Mouse (Mus musculus) adipocyte (in vitro differentiated cells): ENCODE results near the gene Chpf2.
A peak's percentile ranks its signal among the peaks of the same experiment; 100 is the strongest.

Source experiments
- DNase-seq: peaks from one replicate; pipeline ENCODE4 v3.0.0-alpha.2; 2016; ENCODE audit warnings: low spot score

Gene Chpf2

DNA sequence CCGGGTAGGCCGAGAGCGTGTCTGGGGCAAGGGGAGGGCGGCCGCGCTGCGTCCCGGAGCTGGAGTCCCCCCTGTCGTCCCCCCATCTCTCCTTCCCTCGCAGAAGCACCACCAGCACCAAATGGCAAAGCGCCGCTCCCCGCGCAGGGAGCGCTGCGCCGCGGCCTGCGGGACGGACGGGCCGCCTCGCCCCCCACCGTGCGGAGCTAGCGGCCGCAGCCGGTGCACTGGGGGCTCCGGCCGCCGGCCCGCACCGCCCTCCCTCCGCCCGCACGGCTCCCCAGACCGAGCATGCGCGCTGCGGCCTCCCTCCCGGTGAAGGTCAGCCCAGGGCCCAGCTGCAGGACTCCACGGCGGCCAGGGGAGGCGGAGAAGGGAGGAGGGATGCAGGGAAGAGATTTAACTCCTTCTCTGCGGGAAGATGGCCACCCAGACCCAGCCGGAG is 18.1 kb downstream of the Chpf2 start:
- peak; percentile 95 for DNase-seq

DNA sequence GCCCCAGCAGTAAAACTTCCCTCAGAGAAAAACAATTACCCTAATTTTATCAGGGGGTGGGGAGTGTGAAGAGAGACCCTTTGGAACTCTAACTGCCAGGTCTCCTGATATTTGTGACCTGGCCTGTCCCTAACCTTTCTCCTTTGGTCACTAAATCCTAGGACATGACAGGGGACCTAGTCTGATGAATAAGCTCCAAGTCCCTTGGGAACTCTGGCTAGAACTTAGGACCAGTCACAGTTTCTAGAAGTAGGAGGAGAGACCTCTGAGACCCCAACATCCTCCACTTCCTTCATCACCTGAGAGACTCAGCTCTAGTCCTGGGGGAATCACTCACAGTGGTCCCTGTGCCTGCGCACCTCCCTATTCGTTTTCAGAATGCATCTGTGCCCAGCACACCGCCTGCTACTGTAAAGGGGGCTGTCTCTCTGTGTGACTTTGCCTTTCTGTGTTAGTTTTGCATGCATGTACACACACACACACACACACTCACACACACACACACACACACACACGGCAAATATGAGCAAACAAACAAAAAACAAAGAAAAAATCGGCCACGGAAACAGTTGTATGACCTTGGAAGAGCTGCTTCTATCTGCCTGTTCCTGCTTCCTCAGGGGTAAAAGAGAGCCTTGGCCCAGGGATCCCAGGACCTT is 18.9 kb downstream of the Chpf2 start:
- no peak for DNase-seq

DNA sequence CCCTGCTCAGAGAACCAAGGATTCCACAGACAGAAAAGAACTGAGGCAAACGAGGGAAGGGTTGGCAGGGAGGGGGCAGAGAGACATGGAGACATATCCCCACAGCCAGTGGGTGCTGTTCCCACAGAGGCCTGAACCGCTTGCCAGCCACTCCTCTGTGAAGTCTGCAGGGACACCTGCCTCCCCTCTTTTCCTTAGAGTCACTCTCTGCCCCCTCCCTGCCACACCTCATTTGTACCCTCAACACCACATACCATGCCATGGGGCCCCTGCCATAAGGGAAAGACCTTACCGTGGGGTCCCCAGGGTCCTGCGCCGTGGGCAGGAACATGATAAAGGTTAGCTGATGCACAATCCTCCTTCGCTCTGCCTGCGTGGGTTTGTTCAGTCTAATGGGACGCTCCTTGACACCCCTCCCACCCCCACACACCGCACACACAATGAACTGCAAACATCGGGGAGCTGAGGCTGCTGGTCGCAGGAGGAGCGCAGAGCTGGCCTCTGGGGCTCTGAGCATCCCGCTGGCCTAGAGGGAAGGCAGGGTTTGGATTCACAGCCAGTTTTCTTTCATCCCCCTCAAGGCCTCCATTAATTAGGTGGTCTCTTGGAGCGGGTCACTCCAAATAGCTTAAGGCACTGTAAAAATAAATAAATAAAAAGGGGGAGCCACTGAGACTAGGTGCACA is 19.6 kb downstream of the Chpf2 start:
- no peak for DNase-seq

DNA sequence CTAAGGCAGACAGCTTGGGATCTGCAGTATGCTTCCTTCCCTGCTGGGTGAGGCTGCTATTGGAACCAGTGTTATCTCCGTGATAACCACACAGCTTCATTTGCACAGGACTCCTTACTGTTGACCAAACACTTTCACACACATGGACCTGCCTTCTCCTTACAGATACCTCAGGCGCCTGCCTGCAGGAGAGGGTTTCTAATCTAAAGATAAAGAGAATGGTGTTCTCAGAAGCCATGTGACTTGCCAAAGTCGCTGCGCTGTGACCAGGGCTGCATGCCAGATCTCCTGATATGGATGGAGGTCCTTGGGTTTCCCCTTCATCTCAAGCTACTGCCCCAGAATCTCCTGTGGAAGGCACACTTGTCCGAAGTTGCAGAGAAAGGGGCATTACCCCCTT is 22.8 kb downstream of the Chpf2 start:
- no peak for DNase-seq

DNA sequence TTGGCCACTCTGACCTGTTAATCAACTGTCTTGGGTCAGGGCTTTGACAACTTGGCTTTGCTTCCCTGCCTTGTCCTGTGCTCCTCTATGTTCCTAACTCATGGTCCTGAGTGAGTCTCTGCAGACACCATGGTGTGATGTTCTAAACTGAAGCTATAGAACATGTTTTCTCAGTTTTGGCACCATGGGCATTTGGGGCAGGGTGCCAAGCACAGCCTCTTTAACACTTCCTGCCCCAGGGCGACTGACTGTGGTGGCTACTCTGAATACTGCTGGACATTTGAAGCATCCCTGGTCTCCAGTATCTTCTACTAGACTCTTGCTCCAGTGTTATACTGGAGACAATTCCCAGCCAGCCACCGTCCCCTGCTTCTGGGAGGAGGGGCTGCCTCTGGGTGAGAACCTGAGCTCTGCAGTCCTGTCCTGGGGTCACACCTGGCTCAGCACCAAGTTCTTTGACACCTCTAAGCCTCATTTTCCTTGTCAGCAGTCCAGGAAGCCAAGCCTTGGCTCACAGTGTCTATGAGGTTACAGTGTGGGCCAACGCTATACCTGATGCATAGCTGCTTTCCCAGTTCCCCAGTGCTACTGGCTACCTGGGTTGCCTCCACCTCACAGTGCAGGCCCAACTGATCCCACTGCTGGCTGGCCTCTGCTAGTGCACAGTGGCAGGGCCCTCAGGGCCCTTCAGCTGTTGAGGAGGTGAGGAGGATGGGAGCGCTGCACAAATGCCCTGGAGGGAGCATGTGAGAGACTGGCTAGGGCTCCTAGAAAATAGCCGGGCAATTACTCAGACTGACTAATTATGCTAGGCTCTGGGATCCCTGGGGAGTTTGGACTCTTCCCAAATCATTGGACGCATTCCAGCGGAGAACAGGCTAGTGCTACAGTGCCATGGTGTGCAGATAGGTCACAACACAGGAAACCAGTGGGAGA is 25.1 kb downstream of the Chpf2 start:
- peak; percentile 59 for DNase-seq

DNA sequence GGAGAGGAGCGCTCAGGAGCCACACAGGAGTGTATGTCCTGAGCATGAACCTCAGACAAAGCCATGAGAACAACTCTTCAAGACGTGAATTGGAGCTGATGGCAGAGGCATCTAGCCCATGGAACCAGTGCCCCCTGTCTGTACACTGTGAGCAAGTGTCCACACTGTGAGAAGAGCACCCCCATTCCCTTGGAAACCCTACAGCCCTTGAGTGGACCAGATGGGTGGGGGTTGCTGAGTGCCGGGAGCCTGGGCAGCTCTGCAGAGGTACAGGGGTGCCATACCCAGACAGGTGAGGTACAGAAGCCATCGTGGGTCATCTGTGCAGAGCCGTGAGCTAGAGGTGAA is 25.7 kb downstream of the Chpf2 start:
- DNase-seq, result no peak

DNA sequence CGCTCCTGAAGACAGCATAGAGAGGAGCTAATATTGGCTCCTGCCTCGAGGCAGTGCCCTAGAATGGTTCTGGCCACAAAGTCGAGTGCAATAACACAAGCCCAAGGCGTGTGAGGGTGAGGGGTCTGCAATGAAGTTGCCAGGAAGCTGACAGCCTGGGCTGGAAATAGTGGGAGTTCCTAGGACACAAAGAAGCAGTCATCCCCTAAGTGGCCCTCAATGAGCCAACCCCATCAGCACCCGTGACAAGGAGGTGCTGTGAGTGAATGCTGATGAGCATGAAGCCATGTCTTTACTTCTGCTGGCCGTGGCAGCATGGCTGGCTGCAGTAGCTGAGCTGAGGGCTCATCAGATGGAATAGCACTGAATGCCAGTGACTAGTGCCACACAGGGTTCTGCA is 28.6 kb downstream of the Chpf2 start:
- no peak for DNase-seq

DNA sequence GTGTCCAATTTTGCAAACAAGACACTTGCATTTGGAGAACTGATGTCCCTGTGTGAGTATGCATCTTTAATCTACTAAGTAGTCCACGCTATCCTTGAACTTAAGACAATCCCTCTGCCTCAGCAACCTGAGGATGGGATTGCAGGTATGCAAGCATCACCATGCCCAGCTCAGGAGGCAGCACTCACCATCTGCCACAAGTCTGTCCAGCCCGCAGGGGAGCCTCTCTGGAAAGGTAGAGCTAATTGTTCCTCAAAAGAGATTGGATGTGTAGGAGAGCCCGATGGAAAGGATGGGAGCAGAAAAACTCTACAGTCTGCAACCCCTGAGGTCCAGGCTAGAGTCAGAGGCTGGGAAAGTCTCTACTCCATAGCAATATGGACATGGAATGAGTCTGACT is 32.4 kb downstream of the Chpf2 start:
- no peak for DNase-seq

DNA sequence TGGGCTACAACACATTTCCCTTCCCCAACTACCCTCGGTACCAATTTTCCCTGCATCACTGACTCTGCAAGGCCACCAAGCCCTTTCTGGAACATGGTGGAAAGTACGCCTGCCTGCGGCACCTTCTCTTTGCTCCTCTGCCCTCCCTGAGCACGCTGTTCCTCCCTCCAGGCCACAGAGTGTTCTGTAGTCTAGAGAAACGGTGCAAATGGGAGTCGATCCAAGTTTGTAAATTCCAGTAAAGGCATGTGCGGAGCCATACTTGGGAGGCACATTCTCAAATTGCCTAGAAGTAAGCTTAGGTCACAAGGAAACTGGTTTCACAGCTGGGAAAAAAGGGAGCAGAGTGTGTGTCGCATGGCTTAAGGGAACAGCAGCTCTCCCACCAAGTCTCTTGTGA is 33.6 kb downstream of the Chpf2 start:
- peak; percentile 42 for DNase-seq

DNA sequence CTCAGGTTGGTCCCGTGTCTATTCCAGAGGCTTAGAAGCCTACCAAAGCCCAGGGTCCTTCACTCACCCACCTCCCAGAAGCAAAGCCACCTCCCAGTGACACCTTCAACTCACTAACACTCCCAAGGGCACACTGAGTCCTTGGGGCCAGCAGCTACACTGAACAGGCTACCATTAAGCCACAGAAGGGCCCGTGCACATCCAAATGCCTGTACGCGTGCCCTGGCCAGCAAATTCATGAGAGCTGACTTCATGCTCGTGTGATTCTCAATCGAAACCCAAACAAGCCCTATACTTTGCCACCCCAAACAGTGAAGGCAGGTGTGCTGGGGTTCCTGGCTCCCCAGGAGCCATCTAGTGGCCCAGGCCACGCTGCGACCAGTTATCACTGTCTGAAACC is 34.1 kb downstream of the Chpf2 start:
- DNase-seq, result no peak

DNA sequence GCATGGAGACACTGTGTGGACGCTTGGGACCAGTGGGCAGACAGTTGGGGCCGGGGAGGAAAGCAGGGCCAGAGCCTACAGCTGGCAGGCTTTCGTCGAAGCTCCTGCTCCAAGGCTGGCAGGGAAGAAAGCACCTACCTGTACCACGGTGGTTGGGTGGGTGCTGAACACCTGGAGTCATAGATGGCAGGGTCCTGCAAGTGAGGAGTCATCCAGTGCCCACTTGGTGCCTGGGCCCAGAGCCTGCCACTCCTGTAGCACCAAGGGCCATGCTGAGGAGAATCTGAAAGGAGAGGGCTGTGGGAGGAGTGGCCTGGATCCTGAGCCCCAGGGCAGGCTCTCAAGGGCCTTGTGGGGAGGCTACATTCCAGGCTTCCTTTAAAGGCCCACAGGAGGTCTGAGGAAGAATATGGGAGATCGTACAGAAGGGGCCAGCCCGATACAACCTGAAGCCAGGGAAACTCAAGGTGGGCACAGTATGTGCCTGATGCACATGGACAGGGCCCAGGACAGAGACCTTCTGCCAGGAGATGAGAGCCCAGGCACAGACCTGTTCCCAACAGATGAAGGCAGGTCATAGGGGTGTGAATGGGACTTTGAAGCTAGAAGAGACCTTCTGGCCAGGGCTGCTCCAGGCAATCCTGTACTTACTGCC is 36.0 kb downstream of the Chpf2 start:
- no peak for DNase-seq

DNA sequence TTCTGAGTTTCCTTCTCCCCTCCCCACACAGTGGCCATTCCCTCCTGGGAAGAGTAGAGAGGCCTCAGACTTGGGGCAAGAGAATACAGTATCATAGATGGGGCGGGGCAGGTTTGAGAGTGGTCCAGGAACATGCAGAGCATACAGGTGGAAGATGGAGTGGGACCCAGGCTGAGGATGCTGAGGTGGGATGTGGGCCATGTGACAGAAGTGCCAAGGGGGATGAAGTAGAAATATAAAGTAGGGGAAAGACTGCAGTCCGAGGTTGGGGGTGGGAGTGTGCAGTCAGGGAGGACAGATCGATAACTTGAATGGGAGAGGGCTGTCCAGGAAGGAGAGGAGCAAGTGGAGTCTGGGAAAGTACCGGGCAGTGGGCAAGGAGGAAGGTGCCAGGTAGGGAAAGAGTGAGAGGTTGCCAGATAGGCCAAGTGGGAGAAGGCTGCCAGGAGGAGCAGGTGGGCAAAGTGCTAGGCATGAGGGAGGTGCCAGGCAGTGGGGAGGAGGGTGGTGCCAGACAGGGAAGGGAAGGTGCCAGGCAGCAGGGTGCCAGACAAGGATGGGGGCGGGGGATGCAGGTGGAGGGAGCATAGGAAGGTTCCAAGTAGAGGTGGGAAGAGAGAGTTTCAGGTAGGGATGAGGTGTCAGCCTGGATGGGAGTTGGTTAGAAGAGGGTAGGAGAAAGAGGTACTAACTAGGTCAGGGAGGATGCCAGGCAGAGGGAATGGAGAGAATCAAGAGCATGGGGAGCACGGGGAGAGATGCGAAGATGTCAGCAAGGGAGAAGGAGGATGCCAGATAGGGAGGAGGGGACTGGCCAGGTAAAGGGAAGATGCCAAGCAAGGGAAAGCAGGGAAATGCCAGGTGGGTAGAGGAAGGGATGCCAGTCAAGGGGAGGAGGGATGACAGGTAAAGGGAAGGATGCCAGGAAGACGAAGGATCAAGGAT is 36.8 kb downstream of the Chpf2 start:
- DNase-seq, result no peak

DNA sequence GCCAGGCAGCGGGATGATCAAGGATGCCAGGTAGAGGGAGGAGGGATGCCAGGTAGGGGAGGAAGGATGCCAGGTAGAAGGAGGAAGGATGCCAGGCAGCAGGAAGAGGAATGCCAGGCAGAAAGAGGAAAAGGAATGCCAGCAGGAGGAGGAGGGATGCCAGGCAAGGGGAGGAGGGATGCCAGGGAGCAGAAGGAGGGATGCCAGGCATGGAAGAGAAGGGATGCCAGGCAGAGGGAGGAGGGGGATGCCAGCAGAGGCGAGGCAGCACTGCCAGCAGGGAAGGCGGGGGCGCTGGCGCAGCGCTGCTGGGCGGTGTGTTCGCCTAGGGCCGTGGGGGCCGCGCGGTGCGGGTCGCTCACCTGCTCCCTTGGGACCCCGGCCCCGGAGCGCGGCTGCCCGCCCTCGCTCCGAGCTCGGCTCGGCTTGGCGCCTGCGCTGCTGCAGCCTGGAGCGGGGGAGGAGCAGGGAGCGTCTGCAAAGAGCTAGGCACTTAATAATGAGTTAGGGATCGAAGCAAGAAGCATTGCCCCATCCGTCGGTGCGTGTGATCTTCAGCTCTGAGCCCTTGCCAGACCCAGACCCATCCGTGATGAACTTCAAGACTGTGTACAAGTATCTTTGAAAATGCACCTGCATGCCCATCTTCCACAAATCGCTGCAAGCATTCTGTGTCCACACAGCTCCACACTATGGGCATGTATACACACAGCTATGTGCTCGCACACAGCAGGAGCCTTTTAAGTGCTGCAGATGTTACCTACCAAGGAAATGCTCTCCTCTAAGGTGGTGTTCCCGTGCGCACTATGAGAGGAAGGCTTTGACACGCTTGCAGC is 37.7 kb downstream of the Chpf2 start, which contains the start of gene Smarcd3:
TSS of gene Smarcd3 (minus strand) at position 426 of the 836 bp plus-strand sequence.
- no peak for DNase-seq

DNA sequence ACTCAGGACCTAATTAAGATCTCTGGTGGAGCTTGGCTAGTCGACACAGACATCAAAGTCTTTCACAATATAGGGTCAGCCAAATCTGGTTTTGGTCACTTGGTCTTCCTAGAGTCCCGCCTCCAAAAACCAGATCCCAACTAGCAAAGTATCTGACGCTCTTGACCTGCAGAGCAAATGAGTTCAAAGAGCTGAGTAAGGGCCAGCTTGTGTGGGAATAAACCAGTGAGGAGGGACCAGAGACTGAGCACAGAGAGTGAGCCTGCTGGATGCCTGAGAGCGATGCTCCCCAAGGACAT is 38.2 kb downstream of the Chpf2 start:
- no peak for DNase-seq

DNA sequence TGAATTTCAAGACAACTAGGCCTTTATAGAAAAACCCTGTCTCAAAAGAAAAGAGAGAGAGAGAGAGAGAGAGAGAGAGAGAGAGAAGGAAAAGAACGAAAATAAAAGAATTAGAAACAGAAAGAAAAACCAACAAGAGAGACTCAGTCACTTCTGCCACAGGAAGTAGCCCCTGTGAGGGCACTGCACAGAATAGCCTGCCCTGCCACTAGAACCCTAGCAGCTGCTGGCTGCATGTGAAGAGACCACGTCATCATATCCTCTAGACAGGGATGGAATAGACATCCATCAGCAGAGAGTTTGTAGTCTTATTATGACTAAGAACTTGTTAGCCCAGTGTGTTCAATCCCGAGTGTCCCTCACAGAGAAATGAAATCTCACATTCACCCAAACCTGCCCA is 43.2 kb downstream of the Chpf2 start:
- DNase-seq, result no peak

DNA sequence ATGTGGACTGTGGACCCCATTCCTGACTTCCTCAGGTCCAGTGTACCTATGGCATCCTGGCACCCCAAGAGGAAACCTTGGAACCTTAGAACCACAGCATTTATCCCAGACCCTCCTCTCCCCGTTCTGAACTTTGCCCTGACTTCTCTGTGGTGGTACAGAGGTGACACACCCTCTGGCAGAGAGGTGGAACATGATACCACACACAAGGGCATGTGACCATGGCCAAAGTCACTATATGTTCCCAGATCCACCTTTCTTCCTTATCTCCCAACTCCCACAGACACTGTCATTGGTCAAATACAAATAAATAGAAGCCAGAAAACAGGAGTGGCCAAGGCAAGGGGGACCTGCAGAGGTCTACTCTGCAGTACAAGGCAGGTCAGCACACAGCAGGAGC is 48.6 kb downstream of the Chpf2 start:
- no peak for DNase-seq

DNA sequence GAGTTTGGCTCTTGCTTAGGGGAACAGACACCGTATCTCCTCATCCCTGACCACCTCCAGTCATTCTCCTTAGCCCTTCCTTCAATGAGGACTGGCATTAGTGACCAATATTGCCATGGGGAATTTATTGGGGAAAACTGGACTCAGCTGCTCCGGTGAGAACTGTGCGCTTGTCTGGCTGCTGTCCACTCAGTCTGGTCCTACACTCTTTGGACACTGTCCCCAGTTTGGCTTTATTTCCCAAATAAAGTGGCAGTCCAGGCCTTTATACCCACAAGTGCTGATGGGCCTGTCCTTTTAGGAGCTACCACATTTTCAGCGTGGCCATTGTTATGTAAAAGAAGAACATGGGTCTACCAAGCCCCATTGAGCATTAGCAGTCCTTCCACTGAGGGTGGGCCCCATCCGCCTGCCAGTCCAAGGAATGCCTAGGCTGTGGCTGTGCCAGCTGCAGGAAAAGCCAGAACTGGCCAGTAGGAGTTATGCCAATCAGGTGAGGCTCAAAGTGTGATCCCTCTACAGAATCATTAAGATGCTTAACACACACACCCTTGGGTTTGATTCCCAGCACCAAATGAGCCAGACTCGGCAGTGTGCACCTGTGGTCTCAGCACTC is 49.1 kb downstream of the Chpf2 start:
- peak; percentile 62 for DNase-seq

DNA sequence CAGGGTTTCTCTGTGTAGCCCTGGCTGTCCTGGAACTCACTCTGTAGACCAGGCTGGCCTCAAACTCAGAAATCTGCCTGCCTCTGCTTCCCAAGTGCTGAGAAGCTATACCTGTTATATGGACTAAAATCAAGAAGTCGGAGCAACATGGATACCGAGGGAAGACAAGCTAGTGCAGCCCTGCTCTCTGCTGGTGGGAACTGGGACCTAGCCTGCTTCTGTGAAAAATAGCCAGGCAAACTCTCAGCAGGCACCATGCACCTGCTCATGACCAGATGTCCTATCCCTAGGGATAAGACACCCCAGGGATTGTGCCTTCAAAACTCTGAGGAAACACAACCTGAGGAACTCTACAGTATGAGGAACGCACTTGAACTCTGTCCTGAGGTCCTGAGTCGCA is 50.4 kb downstream of the Chpf2 start:
- DNase-seq, result peak; percentile 54

DNA sequence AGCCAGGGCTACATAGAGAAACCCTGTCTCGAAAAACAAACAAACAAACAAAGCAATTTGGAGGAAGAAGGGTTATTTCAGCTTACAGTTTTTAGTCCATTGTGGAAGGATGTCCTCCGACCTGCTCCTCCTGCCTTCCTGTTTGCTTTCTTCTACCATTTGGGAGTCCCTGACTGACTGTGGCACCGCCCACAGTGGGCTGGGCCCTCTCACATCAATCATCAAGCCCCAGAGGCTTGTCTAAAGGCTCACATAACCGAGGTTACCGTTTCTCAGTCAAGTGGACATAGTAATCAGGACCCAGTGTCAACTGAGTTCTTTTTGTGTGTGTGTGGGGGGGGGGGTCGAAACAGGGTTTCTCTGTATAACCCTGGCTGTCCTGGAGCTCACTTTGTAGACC is 51.6 kb downstream of the Chpf2 start:
- DNase-seq, result no peak

DNA sequence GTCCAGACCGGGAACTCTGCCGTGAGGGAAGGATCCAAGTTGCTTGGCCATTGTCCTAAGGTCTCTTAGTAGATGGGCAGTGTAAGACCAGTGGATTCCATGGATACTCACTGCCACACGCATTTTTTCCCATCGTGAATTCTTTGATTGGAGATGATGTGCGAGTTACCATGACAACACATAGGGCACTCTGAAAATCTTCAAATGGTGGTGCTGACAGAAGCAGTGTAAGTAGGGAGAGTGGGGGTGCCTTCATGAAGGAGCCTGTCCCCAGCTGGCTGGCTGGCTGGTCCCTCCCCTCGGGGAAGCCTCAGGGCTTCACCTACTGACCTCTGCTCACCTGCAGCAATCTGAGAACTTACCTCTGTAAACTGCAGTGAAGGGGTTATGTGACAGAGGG is 52.5 kb downstream of the Chpf2 start:
- DNase-seq, result no peak
